Mouse (Mus musculus): ENCODE measurements around the gene Csnk1g2.

GRCm38 (mm10) chr10:80676198-80676928 is 53.7 kb downstream of the Csnk1g2 start:
- TF ChIP-seq CTCF (IDR thresholded peaks at IDR 0.05; ENCODE audit: borderline replicate concordance, insufficient read depth, low read depth, low read length) (no peak), POLR2A (IDR thresholded peaks at IDR 0.05; ENCODE audit: borderline replicate concordance, insufficient read depth, low read length) (peak; percentile 100)

All from cerebellum, adult 2 months (tissue).